Mouse (Mus musculus) cerebellum, adult 18-20 months (tissue): ENCODE measurements around the gene Osbpl7.

Experiments used
- DNase-seq, 2 experiments: peaks; one replicate each; pipeline ENCODE4 v3.0.0; 2021

Gene Osbpl7

GRCm38 (mm10) chr11:97040301-97041021, 10.0 kb upstream of the Osbpl7 start:
- no peak for DNase-seq

DNA sequence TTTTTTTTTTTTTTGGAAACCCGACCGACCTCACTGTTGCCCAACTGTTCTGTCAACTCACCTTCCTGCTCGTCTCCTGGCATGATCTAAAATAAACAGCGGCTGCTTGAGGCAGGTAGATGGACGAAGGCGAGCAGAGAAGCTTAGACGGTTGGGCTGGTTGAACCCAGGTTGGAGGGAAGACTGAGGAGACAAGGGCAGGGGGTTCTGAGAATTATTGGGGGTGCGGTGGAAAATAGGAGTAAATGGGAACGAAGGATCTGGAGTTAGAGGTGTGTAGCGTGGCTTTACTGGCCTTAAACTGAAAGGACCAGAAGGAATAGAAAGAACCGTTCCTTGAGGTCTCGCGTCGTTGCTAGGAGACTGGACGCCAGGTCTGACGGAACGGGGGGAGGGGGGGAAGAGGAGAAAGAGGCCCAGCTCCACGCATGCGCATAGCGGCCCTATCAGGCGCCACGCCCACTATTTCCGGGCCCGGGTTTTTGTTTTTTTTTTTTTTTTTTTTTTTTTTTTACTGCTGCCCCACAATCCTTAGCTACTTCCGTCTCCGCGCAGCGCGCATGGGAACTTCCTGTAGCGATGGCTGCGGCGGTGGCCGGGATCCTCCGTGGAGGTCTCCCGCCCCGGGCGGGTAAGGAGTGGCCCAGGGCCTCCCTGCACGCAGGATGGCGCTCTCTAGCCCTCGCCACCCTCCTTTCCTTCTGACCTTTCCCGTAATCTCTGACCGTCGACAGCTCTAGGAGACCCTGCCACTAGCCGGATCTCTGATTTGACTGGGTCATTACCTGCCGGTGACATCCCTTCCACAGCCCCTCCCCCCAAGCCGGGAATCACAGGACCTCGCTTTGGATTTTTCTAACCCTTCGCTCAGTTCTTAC, 9.2 kb upstream of the Osbpl7 start, which contains the start of the genes Lrrc46 and Mrpl10:
TSS of gene Lrrc46 (minus strand) at position 386 of the 878 bp plus-strand sequence.
TSS of gene Mrpl10 (plus strand) at position 539 of the 878 bp plus-strand sequence.
- DNase-seq = peak; percentile 87 to 91

GRCm38 (mm10) chr11:97044902-97045301, 5.5 kb upstream of the Osbpl7 start:
- DNase-seq = no peak

- DNase-seq = no peak
Measured at GRCm38 (mm10) chr11:97045861-97046260, 4.6 kb upstream of the Osbpl7 start.

GRCm38 (mm10) chr11:97048090-97048650, 2.3 kb upstream of the Osbpl7 start:
- no peak for DNase-seq

DNA sequence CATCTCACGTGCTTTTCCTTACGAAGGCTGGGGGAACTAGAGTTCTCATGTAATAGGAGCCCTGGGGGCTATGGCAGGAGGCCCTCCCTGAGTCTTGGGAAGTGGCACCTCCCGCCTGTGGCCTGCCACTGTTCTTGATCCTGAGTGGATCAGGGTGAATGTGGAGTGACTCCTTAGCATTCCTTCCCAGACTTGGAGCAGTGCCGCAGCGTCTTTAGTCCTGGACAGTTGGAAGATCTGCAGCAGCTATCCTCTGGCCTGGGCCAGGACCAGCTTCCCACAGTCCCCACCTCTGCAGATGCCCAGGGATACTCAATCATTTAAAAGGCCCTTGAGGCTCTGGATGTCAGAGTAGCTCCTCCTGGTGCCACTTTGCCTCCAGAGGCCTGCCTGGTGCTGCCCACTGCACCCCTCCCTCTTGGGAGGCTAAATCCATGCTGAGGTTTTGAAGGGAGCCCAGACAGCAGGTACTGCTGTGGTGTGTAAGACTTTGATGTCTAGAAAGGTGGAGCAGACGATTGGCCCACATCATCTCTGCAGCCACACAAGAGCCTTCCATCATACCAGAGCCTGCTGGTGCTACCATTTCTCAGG, 839 bp upstream of the Osbpl7 start:
- DNase-seq = no peak

DNA sequence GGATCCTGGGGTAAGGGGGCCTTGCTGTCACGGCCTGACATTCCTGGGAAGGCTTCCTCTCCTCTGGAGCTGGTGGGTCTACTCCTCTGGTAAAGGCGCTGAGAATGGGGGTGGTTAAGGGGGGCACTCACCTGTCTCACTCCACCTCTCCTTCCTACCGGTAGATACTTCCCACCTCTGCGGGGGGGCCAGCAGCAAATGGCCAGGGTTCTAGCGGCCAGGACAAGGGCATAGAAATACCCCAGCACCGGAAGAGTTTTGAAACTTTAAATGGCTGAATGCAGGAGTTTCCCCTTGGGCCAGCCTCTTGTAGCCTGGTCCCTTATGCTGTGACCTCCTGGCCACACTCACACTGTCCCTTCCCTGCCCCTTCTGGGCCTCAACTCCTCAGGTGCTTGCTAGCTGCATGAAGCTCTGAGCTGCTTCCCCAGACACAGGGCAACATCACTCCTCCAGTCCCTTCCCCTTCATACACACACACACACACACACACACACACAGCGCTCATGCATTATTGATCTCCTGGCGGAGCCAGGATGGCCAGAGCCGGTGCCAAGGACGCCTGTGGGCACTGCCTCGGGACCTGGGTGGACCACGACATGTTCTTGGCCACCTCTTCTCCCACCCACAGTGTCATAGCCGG, 637 bp downstream of the Osbpl7 start:
- DNase-seq = peak; percentile 27 to 28

- peak in 1 of 2 experiments; percentile 27 for DNase-seq
Measured at GRCm38 (mm10) chr11:97052219-97052646, 1.8 kb downstream of the Osbpl7 start.

DNA sequence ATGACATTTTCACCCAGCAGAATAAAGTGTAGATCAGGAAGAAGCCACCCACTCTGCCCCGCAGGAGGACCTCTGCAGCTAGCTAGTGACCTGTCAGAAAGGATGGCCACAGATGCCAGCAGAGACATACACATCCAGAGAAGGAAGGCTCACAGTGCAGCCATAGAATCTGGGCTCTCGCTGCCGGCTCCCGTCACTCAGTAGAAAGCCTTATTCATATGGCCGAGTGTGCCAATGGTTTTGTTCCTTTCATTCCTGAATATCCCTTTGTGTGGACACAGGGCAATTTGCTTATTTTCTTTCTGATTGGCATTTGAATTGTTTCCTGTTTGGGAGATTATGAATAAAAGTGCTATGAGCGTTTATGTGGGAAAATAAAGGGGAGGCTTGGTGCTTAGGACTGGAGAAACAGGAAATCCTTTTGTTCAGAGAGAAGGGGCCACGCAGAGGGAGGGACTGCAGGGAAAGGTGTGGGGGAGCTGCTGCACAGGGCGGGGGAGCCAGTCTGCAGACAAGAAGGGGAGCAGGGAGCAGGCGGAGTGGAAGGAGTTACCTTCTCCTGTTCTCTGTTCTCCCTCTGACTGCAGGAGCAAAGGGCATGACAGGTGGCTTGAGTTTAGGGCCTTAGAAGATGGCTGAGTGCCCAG, 13.0 kb downstream of the Osbpl7 start:
- no peak for DNase-seq

GRCm38 (mm10) chr11:97063921-97064295, 13.5 kb downstream of the Osbpl7 start:
- DNase-seq = no peak

GRCm38 (mm10) chr11:97065538-97066295, 15.3 kb downstream of the Osbpl7 start:
- no peak for DNase-seq

DNA sequence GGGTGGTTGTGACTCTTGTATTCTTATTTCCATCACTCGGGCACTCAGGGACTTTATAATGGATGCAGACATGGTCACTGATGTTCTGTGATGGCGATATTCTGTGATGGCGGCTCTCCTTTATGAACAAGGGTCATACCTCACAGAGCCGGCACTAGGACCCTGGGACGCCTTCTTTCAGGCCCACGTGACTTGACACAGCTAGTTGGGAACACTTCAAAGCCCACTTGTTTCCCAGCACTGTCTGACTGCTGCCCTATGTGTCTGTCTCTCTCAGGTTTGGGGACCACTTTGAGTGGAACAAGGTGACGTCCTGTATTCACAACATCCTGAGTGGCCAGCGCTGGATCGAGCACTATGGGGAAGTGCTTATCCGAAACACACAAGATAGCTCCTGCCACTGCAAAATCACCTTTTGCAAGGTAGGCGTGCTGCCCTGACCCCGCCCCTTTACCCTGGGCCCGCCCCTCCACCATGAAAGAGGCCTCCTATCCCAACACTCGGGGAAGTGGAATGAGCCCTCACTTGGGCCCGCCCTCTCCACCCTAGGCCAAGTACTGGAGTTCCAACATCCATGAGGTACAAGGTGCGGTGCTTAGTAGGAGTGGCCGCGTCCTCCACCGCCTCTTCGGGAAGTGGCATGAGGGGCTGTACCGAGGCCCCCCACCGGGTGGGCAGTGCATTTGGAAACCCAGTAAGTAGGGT, 16.4 kb downstream of the Osbpl7 start:
- DNase-seq = no peak

- no peak for DNase-seq
Measured at GRCm38 (mm10) chr11:97069333-97069732, 18.9 kb downstream of the Osbpl7 start.

DNA sequence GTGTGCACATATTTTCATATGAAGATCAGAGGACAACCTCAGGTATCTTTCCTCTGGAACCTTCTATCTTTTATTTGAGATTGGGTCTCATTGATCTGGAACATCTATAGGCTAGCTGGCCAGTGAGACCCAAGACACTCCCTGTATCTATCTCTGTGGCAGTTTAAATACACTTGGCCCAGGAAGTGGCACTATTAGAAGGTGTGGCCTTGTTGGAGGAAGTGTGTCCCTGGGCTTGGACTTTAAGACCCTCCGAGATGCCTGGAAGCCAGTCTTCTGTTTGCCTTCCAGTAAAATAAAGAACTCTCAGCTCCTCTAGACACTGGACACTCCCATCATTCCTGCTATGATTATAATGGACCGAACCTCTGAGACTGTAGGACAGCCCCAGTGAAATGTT, 19.3 kb downstream of the Osbpl7 start:
- DNase-seq = no peak

DNA sequence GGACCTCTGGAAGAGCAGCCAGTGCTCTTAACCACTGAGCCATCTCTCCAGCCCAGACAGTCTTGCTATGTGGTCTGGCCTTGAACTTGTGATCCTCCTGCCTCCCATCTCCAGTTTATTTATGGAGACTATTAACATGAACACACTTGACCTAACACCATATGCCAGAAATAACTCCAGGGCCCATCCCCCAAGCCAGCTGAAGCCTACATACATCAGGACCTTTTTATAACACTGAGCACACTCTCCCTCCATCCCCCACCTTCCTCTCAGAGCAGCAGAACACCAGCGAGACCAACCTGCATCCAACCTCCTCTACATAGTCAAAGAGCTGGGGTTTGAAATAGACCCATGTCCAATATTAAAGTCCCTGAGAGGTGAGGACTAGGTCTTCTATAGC, 20.7 kb downstream of the Osbpl7 start:
- no peak for DNase-seq

- peak in 1 of 2 experiments; percentile 52 for DNase-seq
Measured at GRCm38 (mm10) chr11:97072533-97072932, 22.1 kb downstream of the Osbpl7 start.

GRCm38 (mm10) chr11:97074235-97074634, 23.8 kb downstream of the Osbpl7 start:
- DNase-seq = no peak

- DNase-seq = no peak
Measured at GRCm38 (mm10) chr11:97078751-97079150, 28.3 kb downstream of the Osbpl7 start.

- no peak for DNase-seq
Measured at GRCm38 (mm10) chr11:97080291-97080690, 29.9 kb downstream of the Osbpl7 start.

- DNase-seq = peak; percentile 61 to 68
Measured at GRCm38 (mm10) chr11:97082977-97083376, 32.5 kb downstream of the Osbpl7 start.
